Mouse (Mus musculus): ENCODE results near the gene Tm9sf1. TPM values are rescaled to one million over a fixed set of nuclear protein-coding genes. Genes with fewer than 3 reads are reported as not detected.

Gene Tm9sf1
- polyA plus RNA-seq, 1 experiment from 2014 or later, result 117 TPM

- ATAC-seq (ENCODE audit: low FRiP score, low TSS enrichment), result no peak
- Histone ChIP-seq H3K9ac (ENCODE audit: low read depth, low read length) (no peak overlapping the region), H3K27me3 (ENCODE audit: control insufficient read depth, insufficient read depth, low read length) (no peaks in the 10 kb centered on the region), H3K27ac (ENCODE audit: low read depth, low read length) (no peak overlapping the region), H3K4me1 (ENCODE audit: control insufficient read depth, insufficient read depth, low read length) (peaks cover 7% of the 10 kb centered on the region; the same call in 1 of the 2 replicates), H3K9me3 (ENCODE audit: control insufficient read depth, low read length) (no peaks in the 10 kb centered on the region), H3K36me3 (ENCODE audit: control insufficient read depth, insufficient read depth, low read length) (peaks cover 14% of the 10 kb centered on the region; the same call in 1 of the 2 replicates), H3K4me2 (replicated peaks; ENCODE audit: low read depth, low read length) (no peak overlapping the region), H3K4me3 (ENCODE audit: low read length) (no peak overlapping the region)
- WGBS, result 90% methylated on average over 2 of the region's 2 CpGs
Measured at GRCm38 (mm10) chr14:55586149-55586548, 57.5 kb downstream of the Tm9sf1 start.

Other genes starting within 250 kb of the Tm9sf1 start
- gene Dhrs4, start 165.0 kb downstream of the Tm9sf1 start, polyA plus RNA-seq (2014; fragmentation: Nextera tagmentation; extraction: Ambion mirVana), result 60.2 and 96.4 TPM in 2 replicates
- 3.0 and 3.8 TPM in 2 replicates for gene Carmil3, start 153.2 kb downstream of the Tm9sf1 start, polyA plus RNA-seq (2014; fragmentation: Nextera tagmentation; extraction: Ambion mirVana)
- gene Cpne6, start 133.4 kb downstream of the Tm9sf1 start, polyA plus RNA-seq (2014; fragmentation: Nextera tagmentation; extraction: Ambion mirVana), result 0.18 TPM in 1 of 2 replicates, not detected in the other
- gene Nrl, start 118.8 kb downstream of the Tm9sf1 start, polyA plus RNA-seq (2014; fragmentation: Nextera tagmentation; extraction: Ambion mirVana), result not detected in 2 replicates
- gene Pck2, start 103.5 kb downstream of the Tm9sf1 start, polyA plus RNA-seq (2014; fragmentation: Nextera tagmentation; extraction: Ambion mirVana), result 25.0 and 37.1 TPM in 2 replicates
- 62.9 and 90.2 TPM in 2 replicates for gene Dcaf11, start 83.8 kb downstream of the Tm9sf1 start, polyA plus RNA-seq (2014; fragmentation: Nextera tagmentation; extraction: Ambion mirVana)
- 0.66 and 1.5 TPM in 2 replicates for gene A730061H03Rik, start 83.4 kb downstream of the Tm9sf1 start, polyA plus RNA-seq (2014; fragmentation: Nextera tagmentation; extraction: Ambion mirVana)
- gene Fitm1, start 68.2 kb downstream of the Tm9sf1 start, polyA plus RNA-seq (2014; fragmentation: Nextera tagmentation; extraction: Ambion mirVana), result 0.96 and 1.0 TPM in 2 replicates
- gene Psme1, start 65.7 kb downstream of the Tm9sf1 start, polyA plus RNA-seq (2014; fragmentation: Nextera tagmentation; extraction: Ambion mirVana), result 131 and 142 TPM in 2 replicates
- gene Emc9, start 58.5 kb downstream of the Tm9sf1 start, polyA plus RNA-seq (2014; fragmentation: Nextera tagmentation; extraction: Ambion mirVana), result 5.6 and 7.5 TPM in 2 replicates
- 224 and 286 TPM in 2 replicates for gene Psme2, start 52.7 kb downstream of the Tm9sf1 start, polyA plus RNA-seq (2014; fragmentation: Nextera tagmentation; extraction: Ambion mirVana)
- gene Rnf31, start 52.1 kb downstream of the Tm9sf1 start, polyA plus RNA-seq (2014; fragmentation: Nextera tagmentation; extraction: Ambion mirVana), result 12.4 and 17.7 TPM in 2 replicates
- gene Irf9, start 40.2 kb downstream of the Tm9sf1 start, polyA plus RNA-seq (2014; fragmentation: Nextera tagmentation; extraction: Ambion mirVana), result 9.7 and 11.6 TPM in 2 replicates
- 17.5 and 25.1 TPM in 2 replicates for gene Rec8, start 25.8 kb downstream of the Tm9sf1 start, polyA plus RNA-seq (2014; fragmentation: Nextera tagmentation; extraction: Ambion mirVana)
- gene Ipo4, start 7.8 kb downstream of the Tm9sf1 start, polyA plus RNA-seq (2014; fragmentation: Nextera tagmentation; extraction: Ambion mirVana), result 101 and 119 TPM in 2 replicates
- gene Gm49378, start 5.9 kb downstream of the Tm9sf1 start, polyA plus RNA-seq (2014; fragmentation: Nextera tagmentation; extraction: Ambion mirVana), result 3.4 TPM in 2 replicates
- 0.72 and 0.77 TPM in 2 replicates for gene Tssk4, start 6.4 kb upstream of the Tm9sf1 start, polyA plus RNA-seq (2014; fragmentation: Nextera tagmentation; extraction: Ambion mirVana)
- gene Mdp1, start 16.7 kb upstream of the Tm9sf1 start, polyA plus RNA-seq (2014; fragmentation: Nextera tagmentation; extraction: Ambion mirVana), result 52.0 and 52.7 TPM in 2 replicates
- gene Gmpr2, start 28.1 kb upstream of the Tm9sf1 start, polyA plus RNA-seq (2014; fragmentation: Nextera tagmentation; extraction: Ambion mirVana), result 58.4 and 62.9 TPM in 2 replicates
- gene Nedd8, start 28.3 kb upstream of the Tm9sf1 start, polyA plus RNA-seq (2014; fragmentation: Nextera tagmentation; extraction: Ambion mirVana), result 586 and 744 TPM in 2 replicates
- gene Tinf2, start 38.0 kb upstream of the Tm9sf1 start, polyA plus RNA-seq (2014; fragmentation: Nextera tagmentation; extraction: Ambion mirVana), result 40.3 and 50.1 TPM in 2 replicates
- 0.67 and 1.2 TPM in 2 replicates for gene Tgm1, start 70.1 kb upstream of the Tm9sf1 start, polyA plus RNA-seq (2014; fragmentation: Nextera tagmentation; extraction: Ambion mirVana)
- 27.8 and 29.3 TPM in 2 replicates for gene Rabggta, start 78.5 kb upstream of the Tm9sf1 start, polyA plus RNA-seq (2014; fragmentation: Nextera tagmentation; extraction: Ambion mirVana)
- 75.2 and 82.3 TPM in 2 replicates for gene Dhrs1, start 101.9 kb upstream of the Tm9sf1 start, polyA plus RNA-seq (2014; fragmentation: Nextera tagmentation; extraction: Ambion mirVana)
- gene Nop9, start 101.9 kb upstream of the Tm9sf1 start, polyA plus RNA-seq (2014; fragmentation: Nextera tagmentation; extraction: Ambion mirVana), result 43.3 and 44.0 TPM in 2 replicates
- gene Cideb, start 114.7 kb upstream of the Tm9sf1 start, polyA plus RNA-seq (2014; fragmentation: Nextera tagmentation; extraction: Ambion mirVana), result 2.9 and 3.6 TPM in 2 replicates
- gene Ltb4r2, start 117.6 kb upstream of the Tm9sf1 start, polyA plus RNA-seq (2014; fragmentation: Nextera tagmentation; extraction: Ambion mirVana), result 0.08 and 0.39 TPM in 2 replicates
- gene Ltb4r1, start 122.2 kb upstream of the Tm9sf1 start, polyA plus RNA-seq (2014; fragmentation: Nextera tagmentation; extraction: Ambion mirVana), result 0.23 TPM in 1 of 2 replicates, not detected in the other
- gene Adcy4, start 140.3 kb upstream of the Tm9sf1 start, polyA plus RNA-seq (2014; fragmentation: Nextera tagmentation; extraction: Ambion mirVana), result 7.8 and 10.4 TPM in 2 replicates
- 38.1 and 43.3 TPM in 2 replicates for gene Ripk3, start 145.1 kb upstream of the Tm9sf1 start, polyA plus RNA-seq (2014; fragmentation: Nextera tagmentation; extraction: Ambion mirVana)
- 26.3 and 33.8 TPM in 2 replicates for gene Nfatc4, start 179.3 kb upstream of the Tm9sf1 start, polyA plus RNA-seq (2014; fragmentation: Nextera tagmentation; extraction: Ambion mirVana)
- 11.0 and 15.6 TPM in 2 replicates for gene Nynrin, start 210.2 kb upstream of the Tm9sf1 start, polyA plus RNA-seq (2014; fragmentation: Nextera tagmentation; extraction: Ambion mirVana)
- 0.23 and 0.31 TPM in 2 replicates for gene Cbln3, start 240.6 kb upstream of the Tm9sf1 start, polyA plus RNA-seq (2014; fragmentation: Nextera tagmentation; extraction: Ambion mirVana)
- 7.0 and 9.7 TPM in 2 replicates for gene Khnyn, start 241.1 kb upstream of the Tm9sf1 start, polyA plus RNA-seq (2014; fragmentation: Nextera tagmentation; extraction: Ambion mirVana)